Mouse (Mus musculus) thymus, adult 18-20 months (tissue): ENCODE data around the gene Pcbd1.

ENCODE experiments used
- DNase-seq, 2 experiments: peaks; one replicate each; pipeline ENCODE4 v3.0.0; 2022; ENCODE audit warnings: mixed read lengths in 2 of 2

Pcbd1 gene

DNA sequence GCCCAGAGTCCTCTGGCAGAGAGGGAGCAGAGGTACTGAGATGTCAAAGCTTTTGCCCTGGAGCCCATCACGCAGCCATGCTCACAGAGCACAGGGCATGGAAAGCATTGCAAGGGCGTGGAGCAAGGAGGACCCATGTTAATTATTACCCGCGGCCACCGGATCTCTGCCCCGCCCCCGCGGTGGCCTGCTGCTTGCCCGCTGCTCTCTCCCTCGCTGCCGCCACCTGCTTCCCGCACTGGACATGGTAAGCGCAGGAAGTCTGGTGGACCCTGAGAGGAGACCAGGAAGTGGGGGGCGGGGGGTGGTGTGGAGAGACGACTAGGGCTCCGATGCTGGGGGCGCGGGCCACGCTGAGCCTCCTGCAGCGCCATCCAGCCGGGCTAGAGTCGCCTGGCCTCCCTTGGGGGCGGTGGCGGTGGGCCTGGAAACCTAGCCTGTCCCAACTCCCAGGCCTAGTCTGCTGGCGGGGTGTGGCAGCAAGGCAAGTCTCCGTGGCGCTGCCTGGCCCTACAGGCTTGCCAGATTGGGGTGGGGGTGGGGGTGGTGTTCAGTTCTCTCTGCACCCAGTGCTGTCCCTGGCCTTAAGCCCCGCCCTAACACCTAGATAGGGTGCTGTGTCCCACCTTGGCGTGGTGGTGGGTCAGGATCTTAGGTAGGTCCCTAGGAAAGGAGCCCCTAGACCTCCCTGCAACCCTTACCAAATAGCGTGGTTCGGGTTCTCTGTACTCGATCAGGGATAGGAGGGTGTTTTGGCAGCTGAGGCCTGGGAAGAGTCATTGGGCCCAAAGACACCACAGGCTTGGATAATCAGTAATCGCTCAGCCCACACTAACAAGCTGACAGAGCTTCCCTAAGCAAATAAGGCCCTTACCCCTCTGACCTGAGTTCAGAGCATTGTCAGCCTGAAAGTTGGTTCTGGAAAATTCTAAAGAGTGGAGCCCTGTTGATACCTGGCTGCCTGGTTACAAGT lies at the start of gene Pcbd1:
Gene Pcbd1 (plus strand): TSS at position 162 of the 973 bp plus-strand sequence.
- no peak for DNase-seq

- no peak for DNase-seq
These were observed 49.5 kb upstream of the Pcbd1 start for GRCm38 (mm10) chr10:61039657-61040056.

DNA sequence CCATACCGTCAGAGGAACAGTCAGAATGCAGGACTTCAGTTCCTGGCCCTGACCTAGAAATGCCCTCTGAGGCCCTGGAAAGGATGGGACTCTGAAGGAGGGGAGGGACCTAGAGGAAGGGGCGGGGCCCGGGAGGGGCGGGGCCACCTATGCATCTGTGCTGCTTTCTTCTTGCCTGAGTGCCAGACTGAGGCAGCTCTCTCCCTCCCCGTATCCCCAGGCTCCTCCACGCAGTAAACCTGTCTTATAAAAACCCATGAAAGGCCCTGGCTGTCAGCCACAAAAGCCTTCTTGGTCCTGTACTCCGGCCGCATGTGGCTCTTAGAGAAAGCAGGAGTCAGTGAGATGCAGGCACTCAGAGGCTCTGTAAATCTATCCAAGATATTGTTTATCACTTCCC lies 44.0 kb upstream of the Pcbd1 start:
- no peak for DNase-seq

DNA sequence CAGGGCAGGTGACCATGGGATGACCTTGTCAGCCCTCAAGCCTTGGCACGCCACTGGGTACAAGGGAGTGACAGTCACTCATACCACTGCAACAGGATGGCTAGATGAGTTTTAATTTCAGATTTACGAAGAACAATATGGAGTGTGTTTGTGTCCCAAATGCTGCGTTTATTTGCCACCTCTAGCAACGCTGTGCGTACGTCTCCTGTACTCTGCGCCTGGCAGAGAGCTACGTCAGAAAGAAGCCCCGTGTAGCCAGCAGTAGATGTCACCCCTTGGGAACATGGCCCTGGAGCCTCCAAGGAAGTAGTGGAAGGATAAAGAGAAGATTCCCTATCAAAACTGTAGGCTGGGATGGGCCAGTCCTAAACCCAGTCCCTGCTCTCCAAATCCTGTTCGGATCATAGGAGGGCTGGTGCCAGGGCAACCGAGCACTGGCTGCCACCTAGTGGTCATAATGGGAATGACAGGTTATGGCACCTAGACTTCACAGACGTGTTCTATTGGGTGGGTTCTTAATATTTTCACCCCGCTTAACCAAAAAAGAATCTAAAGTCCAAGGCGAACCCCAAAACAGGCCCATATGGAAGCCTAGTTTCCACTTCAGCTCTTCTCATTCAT lies 37.0 kb upstream of the Pcbd1 start:
- DNase-seq: no peak

DNA sequence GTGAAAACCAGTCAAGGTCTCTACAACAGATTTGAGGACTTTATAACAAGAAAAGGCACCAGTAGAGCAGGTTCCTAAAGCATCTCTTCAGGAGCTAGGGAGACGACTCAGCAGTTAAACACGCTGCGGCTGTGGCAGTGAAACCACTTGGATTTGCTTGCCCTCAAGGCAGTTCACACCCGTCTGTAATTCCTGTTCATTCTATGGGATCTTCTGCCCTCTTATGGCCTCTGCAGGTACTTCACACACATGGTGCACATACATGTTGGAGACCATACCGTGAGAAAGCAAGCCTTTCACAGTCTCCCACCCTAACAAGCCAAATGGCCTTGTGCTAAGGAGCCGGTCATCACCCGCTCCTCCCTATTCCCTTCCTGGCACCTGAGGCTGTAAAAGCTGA lies 32.5 kb upstream of the Pcbd1 start:
- no peak for DNase-seq

GRCm38 (mm10) chr10:61059101-61059500 lies 30.0 kb upstream of the Pcbd1 start:
- DNase-seq: no peak

DNA sequence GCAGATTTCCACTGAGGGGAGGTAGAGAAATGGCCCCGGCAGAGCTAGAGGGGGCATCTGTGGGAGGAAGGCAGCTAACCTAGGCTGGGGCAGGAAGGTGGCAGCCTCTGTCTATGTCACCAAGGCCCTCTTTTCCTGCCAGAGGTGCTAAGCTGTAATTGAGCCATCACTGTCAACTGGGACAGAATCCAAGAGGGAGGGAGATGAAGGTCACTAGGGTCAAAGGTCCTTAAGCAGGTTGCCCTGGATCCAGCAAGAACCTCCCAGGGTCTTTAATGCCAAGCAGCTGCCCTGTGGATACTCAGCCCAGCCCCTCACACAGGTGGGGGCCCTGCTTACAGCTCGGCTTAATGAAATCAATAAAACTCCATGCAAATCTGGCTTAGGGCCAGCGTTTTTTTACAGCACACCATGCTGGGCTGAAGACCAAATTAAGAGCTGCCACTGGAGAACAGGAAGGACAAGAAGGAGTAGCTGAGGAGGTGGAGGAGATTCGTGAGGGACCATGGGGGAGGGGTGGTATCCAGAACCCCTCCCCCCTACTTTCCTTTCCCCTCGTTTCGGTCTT lies 29.5 kb upstream of the Pcbd1 start:
- no peak for DNase-seq

DNA sequence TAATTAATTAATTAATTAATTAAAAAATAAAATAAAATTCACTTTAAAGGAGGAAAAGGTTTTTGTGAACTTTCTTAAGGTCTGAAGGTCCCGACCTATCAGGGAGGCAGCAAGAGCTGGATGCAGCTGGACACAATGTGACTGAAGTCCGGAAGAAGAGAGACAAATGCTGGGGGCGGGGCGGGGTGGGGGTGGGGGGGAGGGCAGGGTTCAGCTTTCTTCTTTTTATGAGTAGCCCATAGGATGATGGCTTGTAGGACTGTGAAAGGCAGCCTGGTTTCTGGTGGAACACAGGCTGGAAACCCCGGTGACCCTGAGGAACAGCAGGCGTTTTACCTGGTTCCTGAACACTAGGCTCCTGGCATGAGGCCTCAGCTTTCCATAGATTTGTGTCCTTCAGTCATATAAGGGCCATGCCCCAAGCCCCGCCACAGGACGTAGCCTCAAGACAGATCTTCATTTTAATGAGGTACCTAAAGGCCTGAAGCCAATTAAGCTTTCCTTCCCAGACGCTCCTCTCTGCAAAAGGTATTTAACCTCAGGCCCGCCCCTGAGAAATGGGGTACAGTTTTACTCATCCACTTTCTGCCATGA lies 25.8 kb upstream of the Pcbd1 start:
- no peak for DNase-seq

- DNase-seq: no peak
These were observed 24.5 kb upstream of the Pcbd1 start for GRCm38 (mm10) chr10:61064635-61065034.

- no peak for DNase-seq
These were observed 23.7 kb upstream of the Pcbd1 start for GRCm38 (mm10) chr10:61065287-61066005.

- peak in 1 of 2 experiments; percentile 8 for DNase-seq
These were observed 20.5 kb upstream of the Pcbd1 start for GRCm38 (mm10) chr10:61068436-61069192.

- DNase-seq: no peak
These were observed 19.9 kb upstream of the Pcbd1 start for GRCm38 (mm10) chr10:61069248-61069647.

DNA sequence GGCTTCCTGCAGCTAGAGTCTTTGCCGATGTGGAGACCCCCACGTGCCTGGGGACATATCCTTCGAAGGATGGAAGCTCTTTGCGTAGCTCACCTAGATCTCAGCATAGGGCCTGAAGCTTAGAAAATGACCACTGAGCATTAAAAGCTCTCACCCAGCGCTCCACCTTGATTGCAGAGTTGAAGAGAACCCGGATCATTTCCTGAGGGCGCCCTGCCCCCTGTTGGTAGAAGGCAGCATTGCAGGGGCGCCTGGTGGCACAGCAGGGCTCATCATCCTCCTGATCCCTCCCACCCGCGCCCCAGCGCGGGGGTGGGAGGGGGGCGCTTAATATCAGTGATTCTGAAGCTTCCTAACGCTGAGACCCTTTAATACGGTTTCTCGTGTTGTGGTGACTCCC lies 16.8 kb upstream of the Pcbd1 start:
- DNase-seq: peak; percentile 10 to 17

DNA sequence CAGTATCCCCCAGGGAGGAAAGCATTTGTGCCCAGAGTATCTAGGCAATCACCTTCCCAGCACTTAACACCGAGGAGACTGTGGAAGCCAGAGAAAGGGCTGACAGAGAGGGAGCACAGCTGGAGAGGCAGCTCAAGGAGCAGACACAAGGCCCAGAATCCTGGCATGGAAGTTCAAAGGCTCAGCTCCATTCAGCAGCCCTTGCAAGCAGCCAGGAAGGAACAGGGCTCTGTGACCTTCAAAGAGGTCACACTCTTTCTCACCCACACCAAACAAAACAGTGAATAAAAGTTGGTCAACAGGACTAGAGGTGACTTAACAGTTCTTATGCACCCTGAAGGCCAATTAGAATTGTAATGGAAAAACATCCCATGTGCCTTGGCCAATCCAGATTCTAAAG lies 14.5 kb upstream of the Pcbd1 start:
- no peak for DNase-seq

- DNase-seq: no peak
These were observed 13.5 kb upstream of the Pcbd1 start for GRCm38 (mm10) chr10:61075607-61076006.

DNA sequence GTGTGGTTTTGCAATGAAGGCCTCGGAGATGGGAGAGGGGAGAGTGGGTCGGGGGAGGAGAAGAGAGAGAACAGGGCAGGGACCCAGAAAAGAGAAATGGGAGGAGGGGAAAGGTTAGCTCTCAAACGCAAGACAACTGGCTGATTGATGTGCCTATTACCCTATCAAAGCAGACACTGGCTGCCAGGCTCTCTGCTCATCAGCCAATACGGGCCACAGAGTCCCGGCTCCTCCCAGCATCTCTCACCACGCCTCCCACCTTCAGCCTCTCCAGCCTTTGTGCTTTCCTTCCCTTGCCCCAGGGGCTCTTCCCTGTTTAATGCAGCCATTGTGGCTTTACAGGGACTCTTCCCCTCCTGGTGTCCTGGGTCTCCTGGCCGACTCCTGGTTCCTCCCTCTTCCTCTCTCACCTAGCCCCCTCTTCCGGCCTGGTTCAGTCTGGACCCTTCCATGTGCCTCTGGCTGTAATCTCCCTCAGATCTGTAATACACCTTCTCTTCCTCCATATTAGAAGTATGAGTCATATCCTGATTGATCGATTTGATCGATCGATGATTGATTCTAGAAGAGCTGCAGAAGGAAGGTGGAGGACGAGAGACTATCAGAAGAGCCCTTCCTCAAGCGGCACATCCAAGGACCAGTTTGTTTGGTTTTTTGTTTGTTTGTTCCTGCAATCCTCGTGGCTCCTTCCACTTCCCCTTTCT lies 8.8 kb upstream of the Pcbd1 start:
- peak; percentile 25 to 48 for DNase-seq

DNA sequence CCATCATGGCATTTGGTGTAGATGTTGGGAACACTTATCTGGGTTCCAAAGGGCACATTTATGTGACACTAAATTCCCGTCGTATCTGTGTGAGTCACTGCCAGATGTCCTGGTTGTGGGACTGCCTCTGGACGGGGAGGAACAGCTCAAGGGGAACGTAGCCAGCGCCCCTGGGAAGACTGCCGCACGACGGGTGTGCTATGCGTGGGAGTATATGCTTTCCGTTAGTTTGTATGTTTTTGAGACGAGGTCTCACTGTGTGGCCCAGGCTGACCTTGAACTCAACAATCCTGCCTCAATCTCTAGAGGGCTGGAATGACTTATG lies 8.2 kb upstream of the Pcbd1 start:
- DNase-seq: no peak

DNA sequence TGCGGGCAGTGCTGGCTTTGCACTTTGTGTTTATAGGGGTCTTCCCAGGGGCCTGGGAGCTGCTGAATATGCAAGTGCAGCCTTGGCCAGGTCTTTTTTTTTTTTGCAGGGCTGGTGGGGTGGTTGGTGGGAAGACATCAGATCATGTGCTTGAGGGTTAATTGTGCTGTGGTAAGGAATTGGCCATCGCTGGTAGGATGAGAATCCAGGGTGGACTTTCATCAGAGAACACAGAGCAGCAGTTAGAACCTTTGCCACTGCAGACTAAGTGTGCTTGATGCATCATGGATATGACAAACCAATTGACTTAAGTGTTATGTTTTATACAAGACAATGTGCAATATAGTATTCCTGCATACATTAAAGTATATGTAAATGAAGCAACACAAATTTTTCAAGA lies 3.8 kb upstream of the Pcbd1 start:
- DNase-seq: no peak

GRCm38 (mm10) chr10:61086502-61086901 lies 2.6 kb upstream of the Pcbd1 start:
- no peak for DNase-seq

DNA sequence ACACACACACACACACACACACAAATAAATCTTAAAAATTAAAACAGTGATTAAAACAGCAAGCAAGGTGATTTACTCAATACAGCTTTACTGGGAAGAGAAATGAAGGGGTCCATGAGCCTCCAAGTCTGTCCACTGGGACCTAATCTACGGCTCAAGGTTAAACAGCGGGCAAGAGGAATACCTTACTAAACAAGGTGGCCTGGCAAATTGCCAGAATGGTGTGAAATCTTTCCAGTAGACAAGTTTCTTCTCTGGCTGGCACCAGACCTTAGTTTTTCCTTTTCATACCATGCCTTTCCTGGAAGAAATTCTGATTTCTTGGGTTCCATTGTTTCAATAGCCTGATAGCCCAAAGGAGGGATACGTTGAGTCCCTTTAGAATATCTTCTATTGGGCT lies 663 bp upstream of the Pcbd1 start:
- DNase-seq: no peak

DNA sequence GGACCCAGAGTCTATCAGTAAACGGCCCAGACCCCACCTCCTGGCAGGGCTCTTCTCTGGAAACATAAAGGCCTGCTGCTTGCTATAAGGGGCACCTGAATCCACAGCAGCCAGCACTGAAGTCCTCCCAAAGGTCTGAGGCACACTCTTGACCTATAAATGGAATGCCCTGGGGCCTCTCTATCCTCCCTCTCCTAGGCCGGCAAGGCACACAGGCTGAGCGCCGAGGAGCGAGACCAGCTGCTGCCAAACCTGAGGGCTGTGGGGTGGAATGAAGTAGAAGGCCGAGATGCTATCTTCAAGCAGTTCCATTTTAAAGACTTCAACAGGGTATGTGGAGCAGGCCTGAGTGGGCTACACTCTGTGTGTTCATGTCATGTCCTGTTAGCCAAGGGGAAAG lies 2.7 kb downstream of the Pcbd1 start:
- no peak for DNase-seq
